ENCODE assay signal across 18 mouse cellular contexts in the genomic region with DNA sequence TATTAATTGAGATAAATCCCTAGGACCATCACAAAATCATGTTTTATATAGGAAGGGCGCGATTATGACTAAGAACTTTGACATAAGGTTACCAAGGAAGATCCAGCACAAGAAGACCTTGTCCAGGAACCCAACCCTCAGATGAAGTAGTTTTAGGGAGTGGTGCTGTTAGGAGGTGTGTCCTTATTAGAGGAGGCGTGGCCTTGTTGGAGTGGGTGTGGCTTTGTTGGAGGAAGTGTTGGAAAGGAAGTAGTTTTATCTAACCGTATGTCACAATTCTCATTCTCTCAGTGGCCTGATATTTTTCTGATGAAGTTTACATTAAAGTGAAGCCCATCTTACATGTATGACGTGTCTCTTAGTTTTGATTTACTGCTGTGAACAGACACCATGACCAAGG.
DNase-seq lines count a peak whose midpoint lies in the region; ATAC-seq and TF ChIP-seq lines count a peak whose summit lies in the region.
"Had no signal": no experiment of that assay in that cellular context is flagged by ENCODE, and none has a peak within 500 bp of the region (broad histone marks: within the 10 kb centered on the region; RNA-seq: fewer than 3 reads in every experiment).

No protein-coding gene starts in this region.

- H3K9ac ChIP-seq in CH12.LX (ENCODE audit: insufficient read depth, low read depth) = no peak overlapping the region
- H3K9ac ChIP-seq in liver, embryonic 11.5 days (ENCODE audit: low read depth, low read length) = no peak overlapping the region
- H3K9ac ChIP-seq: forebrain, embryonic 13.5 days; heart, embryonic 13.5 days; hindbrain, embryonic 13.5 days; limb, embryonic 12.5 days had no signal

- no peak for TF ChIP-seq POLR2A in CH12.LX (IDR thresholded peaks at IDR 0.05; ENCODE audit: low read depth, low read length)

- no peak overlapping the region for H3K4me2 ChIP-seq in CH12.LX (ENCODE audit: insufficient read depth, low read depth, poor library complexity, severe bottlenecking)
- H3K4me2 ChIP-seq in liver, embryonic 11.5 days = no peak overlapping the region
- H3K4me2 ChIP-seq: forebrain, embryonic 13.5 days; heart, embryonic 13.5 days; hindbrain, embryonic 13.5 days; limb, embryonic 12.5 days had no signal

- TF ChIP-seq RAD21 in CH12.LX (IDR thresholded peaks at IDR 0.05; ENCODE audit: low read depth, low read length) = no peak

- H3K79me2 ChIP-seq in CH12.LX (replicated peaks; ENCODE audit: control insufficient read depth, extremely low read depth, insufficient read depth, poor library complexity, severe bottlenecking) = no peaks in the 10 kb centered on the region

- TF ChIP-seq CTCF in CH12.LX (conservative IDR thresholded peaks at IDR 0.05 in 1 of 2, IDR thresholded peaks at IDR 0.05 in 1 of 2; ENCODE audit: low read depth in 2 of 2, low read length in 2 of 2) = no peak

- ATAC-seq in liver, embryonic 11.5 days (replicated peaks; ENCODE audit: low FRiP score) = 0 out of 2 replicates have a peak, but pooled peaks have one; percentile 31
- ATAC-seq: forebrain, embryonic 13.5 days; midbrain, embryonic 16.5 days had no signal

- dilution Hi-C loops in CH12.LX (cut with MboI; ENCODE audit: extremely low pct_ligation_motif_present, extremely low pct_unique_long_range_greater_than_20kb, low sequenced_read_pairs) = no loop called here

- H3K4me1 ChIP-seq in CH12.LX (ENCODE audit: control insufficient read depth in 1 of 2, insufficient read depth in 2 of 2) = peaks cover 3 to 14% of the 10 kb centered on the region in 2 experiments; a peak in 1 of 4 replicates
- no peaks in the 10 kb centered on the region for H3K4me1 ChIP-seq in liver, embryonic 11.5 days (replicated peaks; ENCODE audit: control insufficient read depth, insufficient read depth, low read length)
- H3K4me1 ChIP-seq: forebrain, embryonic 13.5 days; hindbrain, embryonic 13.5 days had no signal

- in situ Hi-C loops in CH12.LX (cut with MboI; ENCODE audit: low pct_ligation_motif_present, low pct_unique_long_range_greater_than_20kb, low sequenced_read_pairs) = no loop called here

- no peak for TF ChIP-seq EP300 in CH12.LX (IDR thresholded peaks at IDR 0.05; ENCODE audit: low read length)

- no peak overlapping the region for H3K4me3 ChIP-seq in CH12.LX (replicated peaks in 1 of 3; ENCODE audit: low read depth in 2 of 3, low read length in 2 of 3, poor library complexity in 1 of 3)
- no peak overlapping the region for H3K4me3 ChIP-seq in liver, embryonic 11.5 days (ENCODE audit: low read depth, low read length)
- H3K4me3 ChIP-seq: forebrain, embryonic 13.5 days; heart, embryonic 13.5 days; hindbrain, embryonic 13.5 days; limb, embryonic 12.5 days had no signal

- no peaks in the 10 kb centered on the region for H3K36me3 ChIP-seq in CH12.LX (replicated peaks in 1 of 2; ENCODE audit: control insufficient read depth in 1 of 2, insufficient read depth in 1 of 2, low read length in 1 of 2)
- no peaks in the 10 kb centered on the region for H3K36me3 ChIP-seq in liver, embryonic 11.5 days (ENCODE audit: control insufficient read depth, insufficient read depth, low read length)
- H3K36me3 ChIP-seq: heart, embryonic 13.5 days; hindbrain, embryonic 13.5 days; limb, embryonic 12.5 days had no signal

- WGBS in liver, embryonic 11.5 days = 83% methylated on average over 5 of the region's 5 CpGs

- H3K27me3 ChIP-seq in CH12.LX (replicated peaks) = no peaks in the 10 kb centered on the region
- no peaks in the 10 kb centered on the region for H3K27me3 ChIP-seq in liver, embryonic 11.5 days (replicated peaks; ENCODE audit: control insufficient read depth, insufficient read depth, low read length)
- H3K27me3 ChIP-seq: forebrain, embryonic 13.5 days; heart, embryonic 13.5 days; hindbrain, embryonic 13.5 days; limb, embryonic 12.5 days had no signal

- H3K27ac ChIP-seq in CH12.LX (ENCODE audit: insufficient read depth, low read depth) = no peak overlapping the region
- H3K27ac ChIP-seq in liver, embryonic 11.5 days (ENCODE audit: low read depth, low read length) = no peak overlapping the region
- H3K27ac ChIP-seq: forebrain, embryonic 13.5 days; heart, embryonic 13.5 days; hindbrain, embryonic 13.5 days; limb, embryonic 12.5 days had no signal

- H3K9me3 ChIP-seq in CH12.LX (replicated peaks; ENCODE audit: low read length) = no peaks in the 10 kb centered on the region
- no peaks in the 10 kb centered on the region for H3K9me3 ChIP-seq in liver, embryonic 11.5 days (ENCODE audit: control insufficient read depth, low read length)
- H3K9me3 ChIP-seq: forebrain, embryonic 13.5 days; heart, embryonic 13.5 days; hindbrain, embryonic 13.5 days; limb, embryonic 12.5 days had no signal

- DNase-seq in 416B (ENCODE audit: low read depth) (peak; percentile 52), CH12.LX (ENCODE audit: extremely low read depth) (peak; percentile 23)
- no peak for DNase-seq in liver, embryonic 11.5 days (ENCODE audit: low spot score)
- peak; percentile 13 for DNase-seq in naive thymus-derived CD4-positive, alpha-beta T cell, adult 2 months (ENCODE audit: low read depth)
- no peak for DNase-seq in kidney, postnatal 14 days
- DNase-seq in layer of hippocampus, postnatal 36 days = no peak
- DNase-seq in thymus, postnatal 36 days = no peak
- DNase-seq: cerebellum, adult 2 months; gastrocnemius, postnatal 36 days; kidney, adult 9 months; lung, adult 18-20 months; lung, postnatal 14 days; thymus, postnatal 14 days had no signal

TF ChIP-seq in CH12.LX, 34 proteins besides CTCF, POLR2A, EP300 and RAD21:
- TF ChIP-seq SMC3 (IDR thresholded peaks at IDR 0.05; ENCODE audit: low read depth, low read length) (no peak), MAX (IDR thresholded peaks at IDR 0.05; ENCODE audit: low read length) (no peak), NELFE (IDR thresholded peaks at IDR 0.05; ENCODE audit: low read depth, low read length) (no peak), UBTF (IDR thresholded peaks at IDR 0.05; ENCODE audit: low read depth, low read length) (no peak), HCFC1 (IDR thresholded peaks at IDR 0.05; ENCODE audit: low read depth, low read length) (no peak), USF2 (conservative IDR thresholded peaks at IDR 0.05; ENCODE audit: low read depth, low read length) (no peak), TBP (conservative IDR thresholded peaks at IDR 0.05; ENCODE audit: low read depth, low read length) (no peak), ZMIZ1 (IDR thresholded peaks at IDR 0.05; ENCODE audit: low read depth, low read length) (no peak), USF1 (IDR thresholded peaks at IDR 0.05; ENCODE audit: low read depth, low read length) (no peak), SIN3A (IDR thresholded peaks at IDR 0.05; ENCODE audit: low read length) (no peak), TCF12 (IDR thresholded peaks at IDR 0.05; ENCODE audit: low read depth, low read length) (no peak), CHD1 (IDR thresholded peaks at IDR 0.05; ENCODE audit: low read depth, low read length) (no peak), BHLHE40 (IDR thresholded peaks at IDR 0.05; ENCODE audit: low read depth, low read length) (no peak), ELF1 (IDR thresholded peaks at IDR 0.05; ENCODE audit: low read depth, low read length) (no peak)

Comparison
In these comparisons a context has a peak if more than half of its experiments do, and no peak if none do; other contexts are left out.
1. DNase-seq: peak in 416B (single experiment), CH12.LX (single experiment) and naive thymus-derived CD4-positive, alpha-beta T cell, adult 2 months (single experiment); none in liver, embryonic 11.5 days (single experiment), kidney, postnatal 14 days (single experiment), layer of hippocampus, postnatal 36 days (0 of 2) and thymus, postnatal 36 days (0 of 2).